Mouse (Mus musculus) kidney, embryonic 14.5 days (tissue): ENCODE results near the gene Tmem175. TPM values are rescaled to one million over a fixed set of nuclear protein-coding genes. Genes with fewer than 3 reads are reported as not detected.
"Not testable (repeated sequence)": the region's sequence is repeated elsewhere in the genome, so short reads cannot be mapped to it uniquely, and the experiment has no call there.

Experiments
- ATAC-seq: fragments of 200-750 bp; cut with Nextera tagmentation; 2 replicates; pipeline ENCODE4 v1.8.0; 2017; ENCODE audit warnings: moderate number of reproducible peaks, mild to moderate bottlenecking, moderate TSS enrichment, moderate library complexity; ENCODE audit not compliant: low FRiP score, low TSS enrichment
- H3K27ac ChIP-seq: fragments of 300-500 bp; sonication (generic); 2 replicates; pipeline ENCODE4 v1.5.1; 2014; ENCODE audit warnings: low read depth, mild to moderate bottlenecking, low read length, moderate library complexity, mixed read lengths
- H3K27me3 ChIP-seq: fragments of 300-500 bp; sonication (generic); 2 replicates; pipeline ENCODE4 v1.6.1; 2014; ENCODE audit warnings: mild to moderate bottlenecking, low read length; ENCODE audit not compliant: control insufficient read depth, insufficient read depth
- H3K36me3 ChIP-seq: fragments of 300-500 bp; sonication (generic); 2 replicates; pipeline ENCODE4 v1.6.1; 2014; ENCODE audit warnings: low read length, mixed read lengths; ENCODE audit not compliant: control insufficient read depth, insufficient read depth
- H3K4me1 ChIP-seq: fragments of 300-500 bp; sonication (generic); 2 replicates; pipeline ENCODE4 v1.6.1; 2014; ENCODE audit warnings: low read length, mixed read lengths; ENCODE audit not compliant: control insufficient read depth, insufficient read depth
- H3K4me2 ChIP-seq: fragments of 300-500 bp; sonication (generic); replicated peaks from 2 replicates; pipeline ENCODE4 v1.6.1; 2014; ENCODE audit warnings: low read depth, mild to moderate bottlenecking, low read length
- H3K4me3 ChIP-seq: fragments of 300-500 bp; sonication (generic); 2 replicates; pipeline ENCODE4 v1.5.1; 2014; ENCODE audit warnings: mild to moderate bottlenecking, low read length
- H3K9ac ChIP-seq: fragments of 300-500 bp; sonication (generic); 2 replicates; pipeline ENCODE4 v1.6.1; 2014; ENCODE audit warnings: low read depth, mild to moderate bottlenecking, low read length, moderate library complexity
- H3K9me3 ChIP-seq: fragments of 300-500 bp; sonication (generic); 2 replicates; pipeline ENCODE4 v1.6.1; 2016; ENCODE audit warnings: low read length; ENCODE audit not compliant: control insufficient read depth
- WGBS: fragments of 180-500 bp; shearing (Covaris S2); extraction: QIAGEN DNeasy Blood & Tissue Kit; methylation state at CpG from one replicate; pipeline ENCODE4 v1.1.7; 2014; 5-methylcytosine and 5-hydroxymethylcytosine counted together
- polyA plus RNA-seq: library from polyadenylated mRNA; unstranded; fragments of >200 nt; fragmentation: Nextera tagmentation; extraction: Ambion mirVana; gene quantifications from 2 replicates; pipeline ENCODE4 v1.2.1, GENCODE M21; 2014

The Tmem175 gene
- polyA plus RNA-seq, 1 experiment from 2014 or later: 29.0 TPM

DNA sequence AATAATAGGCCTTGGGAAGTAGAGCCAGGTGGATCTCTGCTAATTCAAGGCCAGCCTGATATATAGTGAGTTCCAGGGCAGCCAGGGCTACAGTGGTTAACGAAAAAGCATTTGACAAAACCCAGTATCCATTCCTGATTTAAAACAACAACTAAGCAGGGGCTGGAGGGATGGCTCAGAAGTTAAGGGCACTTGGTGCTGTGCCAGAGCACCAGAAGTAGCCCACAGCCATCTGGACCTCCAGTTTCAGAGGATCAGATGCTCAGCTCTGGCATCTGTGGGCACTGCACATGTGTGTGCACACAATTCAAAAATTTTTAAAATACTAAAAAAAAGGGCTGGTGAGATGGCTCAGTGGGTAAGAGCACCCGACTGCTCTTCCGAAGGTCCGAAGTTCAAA lies 4.1 kb downstream of the Tmem175 start:
- H3K36me3 ChIP-seq: peaks cover 3% of the 10 kb centered on the region; the same call in 1 of the 2 replicates
- 96% methylated on average over 4 of the region's 4 CpGs for WGBS
- no peaks in the 10 kb centered on the region for H3K9me3 ChIP-seq
- H3K4me2 ChIP-seq: no peak overlapping the region
- H3K9ac ChIP-seq: no peak overlapping the region
- no peak overlapping the region for H3K27ac ChIP-seq
- peaks cover 8% of the 10 kb centered on the region for H3K4me1 ChIP-seq
- no peak for ATAC-seq
- H3K4me3 ChIP-seq: no peak overlapping the region
- no peaks in the 10 kb centered on the region for H3K27me3 ChIP-seq

DNA sequence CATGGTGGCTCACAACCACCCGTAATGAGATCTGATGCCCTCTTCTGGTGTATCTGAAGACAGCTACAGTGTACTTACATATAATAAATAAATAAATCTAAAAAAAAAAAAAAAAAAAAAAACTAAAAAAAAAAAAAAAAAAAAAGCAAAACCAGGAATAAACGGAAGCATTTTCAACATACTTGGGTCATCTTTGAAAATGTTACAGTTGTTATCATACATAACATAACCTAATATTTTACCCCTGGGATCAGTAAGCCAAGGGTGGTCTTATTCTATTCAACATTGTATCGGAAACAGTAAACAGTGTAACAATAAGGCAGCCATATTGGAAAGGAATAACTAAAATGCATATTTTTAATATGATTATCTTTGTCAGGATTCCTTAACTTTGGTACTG lies 4.5 kb downstream of the Tmem175 start:
- not testable (repeated sequence) for H3K4me1 ChIP-seq, H3K27me3 ChIP-seq, H3K4me2 ChIP-seq, H3K27ac ChIP-seq, ATAC-seq, H3K36me3 ChIP-seq, H3K9ac ChIP-seq, H3K4me3 ChIP-seq, H3K9me3 ChIP-seq
- 83% methylated on average over 2 of the region's 3 CpGs for WGBS

DNA sequence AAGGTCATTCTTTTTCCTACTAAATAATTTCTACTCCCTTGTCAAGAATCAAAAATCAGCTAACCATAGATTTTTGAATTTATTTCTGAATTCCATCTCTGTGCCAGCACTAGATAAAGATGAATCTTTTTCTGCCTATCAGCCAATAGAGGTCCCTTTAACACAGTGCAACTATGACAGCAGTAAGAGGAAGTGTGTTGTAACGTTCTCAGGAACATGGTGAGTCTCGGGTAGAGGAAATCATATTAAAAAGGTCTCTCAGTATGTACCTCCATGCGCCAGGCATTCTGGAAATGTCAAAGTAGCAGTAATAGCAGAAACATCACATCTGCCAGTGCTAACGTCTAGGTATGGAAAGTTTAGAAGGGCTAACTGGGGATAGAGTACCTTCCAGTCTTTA lies 6.6 kb downstream of the Tmem175 start:
- Histone ChIP-seq H3K9ac (no peak overlapping the region), H3K9me3 (no peaks in the 10 kb centered on the region), H3K4me3 (no peak overlapping the region), H3K4me2 (no peak overlapping the region), H3K4me1 (no peaks in the 10 kb centered on the region), H3K36me3 (peaks cover 3% of the 10 kb centered on the region; the same call in 1 of the 2 replicates), H3K27me3 (no peaks in the 10 kb centered on the region), H3K27ac (no peak overlapping the region)
- ATAC-seq: no peak
- WGBS: 74% methylated on average over 4 of the region's 4 CpGs

DNA sequence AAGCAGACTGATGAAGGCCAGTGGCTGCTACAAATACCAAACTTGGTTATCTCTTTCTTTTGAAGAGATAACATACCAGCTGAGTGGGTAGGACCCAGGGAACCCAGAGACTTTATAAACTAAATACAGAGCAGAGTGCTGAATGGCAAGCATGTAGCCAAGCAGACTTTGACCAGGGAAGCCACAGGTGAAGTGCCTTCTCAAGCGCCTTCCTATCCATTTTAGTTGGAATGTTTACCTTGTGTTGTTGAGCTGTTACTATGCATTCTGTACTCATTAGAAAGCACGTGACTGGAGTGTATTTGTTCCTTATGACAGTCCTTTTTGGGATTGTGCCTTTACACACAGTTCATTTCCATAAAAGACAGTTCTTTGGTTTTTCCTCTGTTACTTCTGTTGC lies 14.1 kb downstream of the Tmem175 start:
- no peak for ATAC-seq
- Histone ChIP-seq H3K4me2 (no peak overlapping the region), H3K9me3 (no peaks in the 10 kb centered on the region), H3K9ac (no peak overlapping the region), H3K27me3 (no peaks in the 10 kb centered on the region), H3K27ac (no peak overlapping the region), H3K4me3 (no peak overlapping the region), H3K36me3 (peaks cover 48% of the 10 kb centered on the region), H3K4me1 (no peaks in the 10 kb centered on the region)
- 86% methylated on average over 2 of the region's 2 CpGs for WGBS

DNA sequence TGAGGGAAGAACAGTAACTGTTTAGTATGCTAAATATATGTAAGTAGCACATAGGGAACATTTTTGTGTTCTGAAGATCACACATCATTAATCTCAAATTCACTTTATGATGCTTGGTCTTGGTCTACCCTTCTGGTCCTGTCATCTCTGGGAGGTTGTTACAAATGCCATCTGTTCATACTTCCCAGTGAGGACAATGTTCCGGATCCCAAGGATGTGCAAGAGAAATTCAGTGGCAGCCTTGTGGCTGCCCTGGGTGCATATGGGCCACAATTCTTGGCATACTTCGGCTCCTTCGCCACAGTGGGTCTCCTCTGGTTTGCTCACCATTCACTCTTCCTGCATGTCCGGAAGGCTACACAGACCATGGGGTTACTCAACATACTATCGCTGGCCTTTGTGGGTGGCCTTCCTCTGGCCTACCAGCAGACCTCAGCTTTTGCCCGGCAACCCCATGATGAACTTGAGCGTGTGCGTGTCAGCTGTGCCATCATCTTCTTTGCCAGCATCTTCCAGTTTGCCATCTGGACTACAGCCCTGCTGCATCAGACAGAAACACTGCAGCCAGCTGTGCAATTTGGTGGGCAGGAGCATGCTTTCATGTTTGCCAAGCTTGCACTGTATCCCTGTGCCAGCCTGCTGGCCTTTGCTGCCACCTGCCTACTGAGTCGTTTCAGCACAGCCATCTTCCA lies 16.2 kb downstream of the Tmem175 start:
- H3K4me3 ChIP-seq: no peak overlapping the region
- H3K9me3 ChIP-seq: no peaks in the 10 kb centered on the region
- no peak overlapping the region for H3K27ac ChIP-seq
- 92% methylated on average over 9 of the region's 9 CpGs for WGBS
- ATAC-seq: no peak
- H3K36me3 ChIP-seq: peaks cover 53% of the 10 kb centered on the region
- no peaks in the 10 kb centered on the region for H3K4me1 ChIP-seq
- no peak overlapping the region for H3K4me2 ChIP-seq
- H3K27me3 ChIP-seq: no peaks in the 10 kb centered on the region
- H3K9ac ChIP-seq: no peak overlapping the region

DNA sequence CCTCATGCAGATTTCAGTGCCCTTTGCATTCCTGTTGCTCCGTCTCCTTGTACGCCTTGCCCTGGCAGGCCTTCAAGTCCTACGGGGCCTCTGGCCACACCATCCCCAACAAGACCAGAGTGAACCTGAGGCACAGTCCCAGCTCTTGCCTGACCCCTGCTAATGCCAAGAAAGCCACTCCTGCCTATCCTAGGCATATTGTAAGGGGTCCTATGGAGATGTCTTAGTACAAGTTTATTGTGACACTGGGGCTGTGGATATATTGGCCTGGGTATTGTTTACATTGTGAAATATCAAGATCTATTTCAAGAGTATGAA lies 16.7 kb downstream of the Tmem175 start:
- Histone ChIP-seq H3K9me3 (no peaks in the 10 kb centered on the region), H3K27ac (no peak overlapping the region), H3K4me2 (no peak overlapping the region), H3K27me3 (no peaks in the 10 kb centered on the region), H3K4me1 (no peaks in the 10 kb centered on the region), H3K4me3 (no peak overlapping the region), H3K36me3 (peaks cover 55% of the 10 kb centered on the region), H3K9ac (no peak overlapping the region)
- no peak for ATAC-seq
- WGBS: 91% methylated on average over 3 of the region's 3 CpGs

DNA sequence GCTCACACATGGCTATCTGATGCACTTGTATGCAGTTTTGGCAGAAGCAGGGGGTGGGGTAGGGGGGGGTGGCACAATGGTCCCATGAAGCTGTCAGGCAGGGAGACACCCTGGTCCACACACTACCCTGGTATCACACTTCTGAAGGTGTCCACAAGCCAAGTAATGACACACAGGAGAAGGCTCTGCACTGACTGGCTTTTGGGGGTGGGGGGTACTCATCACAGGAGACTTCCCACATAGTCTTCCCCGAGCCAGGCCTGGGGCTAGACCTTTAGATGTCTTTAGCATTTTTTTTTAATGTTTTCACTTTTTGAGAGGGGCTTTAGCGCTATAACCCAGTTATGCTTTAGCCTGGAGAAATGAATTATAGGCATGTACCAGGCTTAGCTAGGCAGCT lies 17.7 kb downstream of the Tmem175 start:
- no peak overlapping the region for H3K4me3 ChIP-seq
- peaks cover 61% of the 10 kb centered on the region for H3K36me3 ChIP-seq
- no peaks in the 10 kb centered on the region for H3K4me1 ChIP-seq
- ATAC-seq: no peak
- H3K4me2 ChIP-seq: no peak overlapping the region
- no peak overlapping the region for H3K27ac ChIP-seq
- no peaks in the 10 kb centered on the region for H3K27me3 ChIP-seq
- H3K9me3 ChIP-seq: no peaks in the 10 kb centered on the region
- 94% methylated on average over 2 of the region's 2 CpGs for WGBS
- no peak overlapping the region for H3K9ac ChIP-seq

DNA sequence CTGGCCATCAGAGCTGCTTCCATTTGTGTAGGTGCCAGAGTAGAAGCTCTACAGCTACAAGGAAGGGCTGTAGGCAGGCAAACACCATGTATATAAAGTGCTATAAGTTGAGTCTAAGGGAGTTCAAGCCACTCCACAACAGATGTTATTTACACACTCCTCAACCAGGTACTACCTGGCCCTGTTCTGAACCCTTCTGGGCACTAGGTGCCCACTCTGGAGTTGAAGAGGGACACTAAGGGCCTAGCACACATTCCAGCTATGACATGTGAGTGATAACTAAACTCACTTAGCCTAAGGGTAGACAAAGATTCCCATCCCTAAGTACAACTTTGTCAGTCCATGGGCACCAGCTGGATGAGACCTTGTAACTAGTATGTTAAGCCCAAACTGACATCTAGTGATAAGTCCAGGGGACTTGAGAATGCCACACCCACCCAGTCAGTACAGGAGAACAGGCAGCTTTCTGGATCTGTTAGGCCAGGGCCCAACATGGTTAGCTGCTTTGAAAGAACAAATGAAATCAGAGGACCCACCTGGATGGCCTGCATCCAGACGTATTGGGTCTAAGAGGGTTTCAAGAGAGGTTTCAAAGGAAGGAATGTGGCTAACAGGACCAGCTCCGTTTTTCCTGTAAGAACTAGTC lies 18.4 kb downstream of the Tmem175 start:
- ATAC-seq: no peak

DNA sequence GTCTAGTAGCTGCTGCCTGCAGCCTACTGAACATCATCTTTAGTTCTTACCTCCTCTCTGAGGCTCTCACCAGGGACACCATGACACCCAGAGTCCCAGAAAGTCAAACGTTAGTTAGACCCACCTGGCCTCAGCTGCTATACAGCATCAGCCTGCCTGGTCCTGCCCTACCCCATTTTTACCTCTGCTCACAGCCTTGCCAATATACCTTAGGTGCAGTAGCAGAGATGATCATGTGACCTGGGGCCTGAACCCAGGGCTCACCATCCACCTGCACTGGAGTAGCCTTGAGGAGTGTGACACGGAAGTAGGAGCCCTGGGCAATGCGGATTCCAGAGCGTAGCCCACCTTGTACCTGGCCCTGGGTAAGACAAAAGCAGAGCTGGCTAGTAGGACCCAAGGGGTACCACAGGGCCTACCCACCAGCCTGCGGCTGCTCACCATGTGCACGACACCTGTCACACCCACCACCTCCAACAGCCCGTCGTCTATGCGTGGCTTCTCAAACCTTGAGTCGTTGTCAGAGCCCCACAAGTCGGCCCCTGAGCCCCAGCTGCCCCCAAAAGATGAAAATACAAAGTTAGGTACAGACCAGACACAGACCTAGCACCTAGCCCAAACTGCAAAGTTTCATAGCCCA lies 19.5 kb downstream of the Tmem175 start:
- H3K9me3 ChIP-seq: no peaks in the 10 kb centered on the region
- H3K4me2 ChIP-seq: no peak overlapping the region
- ATAC-seq: no peak
- H3K4me1 ChIP-seq: no peaks in the 10 kb centered on the region
- WGBS: 89% methylated on average over 11 of the region's 11 CpGs
- peaks cover 66% of the 10 kb centered on the region for H3K36me3 ChIP-seq
- no peak overlapping the region for H3K9ac ChIP-seq
- H3K27me3 ChIP-seq: no peaks in the 10 kb centered on the region
- H3K27ac ChIP-seq: no peak overlapping the region
- no peak overlapping the region for H3K4me3 ChIP-seq

More for the DNA sequence above, 18.4 kb downstream of the Tmem175 start:
- Histone ChIP-seq H3K4me3 (no peak overlapping the region), H3K4me1 (no peaks in the 10 kb centered on the region), H3K9me3 (no peaks in the 10 kb centered on the region), H3K9ac (no peak overlapping the region), H3K4me2 (no peak overlapping the region), H3K36me3 (peaks cover 62% of the 10 kb centered on the region), H3K27me3 (no peaks in the 10 kb centered on the region), H3K27ac (no peak overlapping the region)
- 92% methylated on average over 2 of the region's 2 CpGs for WGBS
